Mouse (Mus musculus): ENCODE results near the gene Ptprk. TPM values are rescaled to one million over a fixed set of nuclear protein-coding genes. Genes with fewer than 3 reads are reported as not detected.

Ptprk gene
- polyA plus RNA-seq, 1 experiment from 2014 or later, result 3.7 TPM

GRCm38 (mm10) chr10:28458027-28458426 is 383.4 kb downstream of the Ptprk start:
- 84% methylated on average over 1 of the region's 1 CpGs for WGBS (ENCODE audit: insufficient replicate concordance)
- no peaks in the 10 kb centered on the region for H3K9me3 ChIP-seq (replicated peaks)
- no peaks in the 10 kb centered on the region for H3K27me3 ChIP-seq
- H3K9ac ChIP-seq, result no peak overlapping the region
- no peaks in the 10 kb centered on the region for H3K36me3 ChIP-seq
- H3K4me1 ChIP-seq (replicated peaks), result no peaks in the 10 kb centered on the region
- H3K4me3 ChIP-seq (replicated peaks), result no peak overlapping the region
- H3K4me2 ChIP-seq, result no peak overlapping the region
- no peak overlapping the region for H3K27ac ChIP-seq
- ATAC-seq (ENCODE audit: low read depth) (no peak), DNase-seq (no peak)

GRCm38 (mm10) chr10:28459963-28460362 is 385.3 kb downstream of the Ptprk start:
- Histone ChIP-seq H3K36me3 (no peaks in the 10 kb centered on the region), H3K4me1 (replicated peaks) (0 out of 2 replicates have a peak, but pooled peaks cover 3% of the 10 kb centered on the region), H3K27me3 (no peaks in the 10 kb centered on the region), H3K4me2 (no peak overlapping the region), H3K4me3 (replicated peaks) (no peak overlapping the region), H3K9ac (no peak overlapping the region), H3K27ac (no peak overlapping the region; the same call in 1 of the 2 replicates), H3K9me3 (replicated peaks) (no peaks in the 10 kb centered on the region)
- 44% methylated on average over 1 of the region's 1 CpGs for WGBS (ENCODE audit: insufficient replicate concordance)
- peak; percentile 69 for ATAC-seq (ENCODE audit: low read depth)
- no peak for DNase-seq

GRCm38 (mm10) chr10:28463706-28464105 is 389.1 kb downstream of the Ptprk start:
- Histone ChIP-seq H3K4me2 (no peak overlapping the region), H3K36me3 (no peaks in the 10 kb centered on the region), H3K27me3 (no peaks in the 10 kb centered on the region), H3K27ac (no peak overlapping the region), H3K4me3 (replicated peaks) (no peak overlapping the region), H3K4me1 (replicated peaks) (0 out of 2 replicates have a peak, but pooled peaks cover 3% of the 10 kb centered on the region), H3K9ac (no peak overlapping the region), H3K9me3 (replicated peaks) (no peaks in the 10 kb centered on the region)
- DNase-seq, result no peak
- WGBS (ENCODE audit: insufficient replicate concordance), result 35% methylated on average over 1 of the region's 1 CpGs
- no peak for ATAC-seq (ENCODE audit: low read depth)

- Histone ChIP-seq H3K9me3 (replicated peaks) (no peaks in the 10 kb centered on the region), H3K36me3 (no peaks in the 10 kb centered on the region), H3K27ac (no peak overlapping the region), H3K4me3 (replicated peaks) (no peak overlapping the region), H3K9ac (no peak overlapping the region), H3K4me2 (no peak overlapping the region), H3K4me1 (replicated peaks) (0 out of 2 replicates have a peak, but pooled peaks cover 3% of the 10 kb centered on the region), H3K27me3 (no peaks in the 10 kb centered on the region)
- DNase-seq, result no peak
- ATAC-seq (ENCODE audit: low read depth), result no peak
- 70% methylated on average over 12 of the region's 12 CpGs for WGBS (ENCODE audit: insufficient replicate concordance)
These were observed 390.3 kb downstream of the Ptprk start for GRCm38 (mm10) chr10:28464766-28465548.

- no peak overlapping the region for H3K4me3 ChIP-seq (replicated peaks)
- no peak overlapping the region for H3K4me2 ChIP-seq
- H3K9ac ChIP-seq, result no peak overlapping the region
- WGBS (ENCODE audit: insufficient replicate concordance), result 21% methylated on average over 3 of the region's 3 CpGs
- H3K4me1 ChIP-seq (replicated peaks), result no peaks in the 10 kb centered on the region
- ATAC-seq (ENCODE audit: low read depth) (peak; percentile 39; the same call in 1 of the 2 replicates), DNase-seq (no peak)
- no peaks in the 10 kb centered on the region for H3K27me3 ChIP-seq
- H3K27ac ChIP-seq, result no peak overlapping the region
- no peaks in the 10 kb centered on the region for H3K9me3 ChIP-seq (replicated peaks)
- no peaks in the 10 kb centered on the region for H3K36me3 ChIP-seq
These were observed 411.0 kb downstream of the Ptprk start for GRCm38 (mm10) chr10:28485574-28485973.

GRCm38 (mm10) chr10:28491006-28491405 is 416.4 kb downstream of the Ptprk start:
- Histone ChIP-seq H3K36me3 (no peaks in the 10 kb centered on the region), H3K27me3 (no peaks in the 10 kb centered on the region), H3K9ac (no peak overlapping the region), H3K4me2 (no peak overlapping the region), H3K4me1 (replicated peaks) (no peaks in the 10 kb centered on the region), H3K4me3 (replicated peaks) (no peak overlapping the region), H3K9me3 (replicated peaks) (no peaks in the 10 kb centered on the region), H3K27ac (no peak overlapping the region)
- DNase-seq (no peak), ATAC-seq (ENCODE audit: low read depth) (no peak)
- whole genome bisulfite sequencing (ENCODE audit: insufficient replicate concordance), result 70% methylated on average over 1 of the region's 1 CpGs

- DNase-seq (no peak), ATAC-seq (ENCODE audit: low read depth) (no peak)
- no peak overlapping the region for H3K4me3 ChIP-seq (replicated peaks)
- 69% methylated on average over 9 of the region's 9 CpGs for WGBS (ENCODE audit: insufficient replicate concordance)
- H3K27ac ChIP-seq, result no peak overlapping the region
- H3K9ac ChIP-seq, result no peak overlapping the region
- no peaks in the 10 kb centered on the region for H3K4me1 ChIP-seq (replicated peaks)
- H3K9me3 ChIP-seq (replicated peaks), result no peaks in the 10 kb centered on the region
- no peaks in the 10 kb centered on the region for H3K36me3 ChIP-seq
- H3K27me3 ChIP-seq, result no peaks in the 10 kb centered on the region
- no peak overlapping the region for H3K4me2 ChIP-seq
These were observed 417.6 kb downstream of the Ptprk start for GRCm38 (mm10) chr10:28492206-28492605.

GRCm38 (mm10) chr10:28492870-28493269 is 418.2 kb downstream of the Ptprk start:
- no peak for DNase-seq
- Histone ChIP-seq H3K27me3 (no peaks in the 10 kb centered on the region), H3K27ac (no peak overlapping the region), H3K4me2 (no peak overlapping the region), H3K36me3 (no peaks in the 10 kb centered on the region), H3K4me3 (replicated peaks) (no peak overlapping the region), H3K4me1 (replicated peaks) (no peaks in the 10 kb centered on the region), H3K9ac (no peak overlapping the region), H3K9me3 (replicated peaks) (no peaks in the 10 kb centered on the region)
- ATAC-seq (ENCODE audit: low read depth), result no peak
- 66% methylated on average over 14 of the region's 14 CpGs for WGBS (ENCODE audit: insufficient replicate concordance)

GRCm38 (mm10) chr10:28493271-28493861 is 418.7 kb downstream of the Ptprk start:
- Histone ChIP-seq H3K9me3 (replicated peaks) (no peaks in the 10 kb centered on the region), H3K36me3 (no peaks in the 10 kb centered on the region), H3K4me3 (replicated peaks) (no peak overlapping the region), H3K4me1 (replicated peaks) (no peaks in the 10 kb centered on the region), H3K4me2 (no peak overlapping the region), H3K27ac (no peak overlapping the region), H3K27me3 (no peaks in the 10 kb centered on the region), H3K9ac (no peak overlapping the region)
- ATAC-seq (ENCODE audit: low read depth), result no peak
- WGBS (ENCODE audit: insufficient replicate concordance), result 65% methylated on average over 7 of the region's 7 CpGs
- DNase-seq, result no peak

- no peak overlapping the region for H3K9ac ChIP-seq
- H3K4me2 ChIP-seq, result no peak overlapping the region
- no peaks in the 10 kb centered on the region for H3K36me3 ChIP-seq
- DNase-seq (no peak), ATAC-seq (ENCODE audit: low read depth) (no peak)
- H3K9me3 ChIP-seq (replicated peaks), result no peaks in the 10 kb centered on the region
- no peak overlapping the region for H3K27ac ChIP-seq
- WGBS (ENCODE audit: insufficient replicate concordance), result 85% methylated on average over 1 of the region's 1 CpGs
- no peaks in the 10 kb centered on the region for H3K27me3 ChIP-seq
- H3K4me1 ChIP-seq (replicated peaks), result no peaks in the 10 kb centered on the region
- H3K4me3 ChIP-seq (replicated peaks), result no peak overlapping the region
These were observed 423.2 kb downstream of the Ptprk start for GRCm38 (mm10) chr10:28497791-28498190.

- H3K9me3 ChIP-seq (replicated peaks), result no peaks in the 10 kb centered on the region
- no peak for ATAC-seq (ENCODE audit: low read depth)
- no peak for DNase-seq
- H3K4me2 ChIP-seq, result no peak overlapping the region
- H3K4me3 ChIP-seq (replicated peaks), result no peak overlapping the region
- 38% methylated on average over 3 of the region's 3 CpGs for WGBS (ENCODE audit: insufficient replicate concordance)
- no peaks in the 10 kb centered on the region for H3K36me3 ChIP-seq
- H3K9ac ChIP-seq, result no peak overlapping the region
- H3K4me1 ChIP-seq (replicated peaks), result no peaks in the 10 kb centered on the region
- H3K27me3 ChIP-seq, result no peaks in the 10 kb centered on the region
- no peak overlapping the region for H3K27ac ChIP-seq
These were observed 423.9 kb downstream of the Ptprk start for GRCm38 (mm10) chr10:28498504-28498903.

- Histone ChIP-seq H3K4me3 (replicated peaks) (no peak overlapping the region), H3K9me3 (replicated peaks) (no peaks in the 10 kb centered on the region), H3K27ac (no peak overlapping the region), H3K9ac (no peak overlapping the region), H3K4me2 (no peak overlapping the region), H3K27me3 (no peaks in the 10 kb centered on the region), H3K36me3 (no peaks in the 10 kb centered on the region), H3K4me1 (replicated peaks) (peaks cover 15% of the 10 kb centered on the region)
- 55% methylated on average over 2 of the region's 2 CpGs for WGBS (ENCODE audit: insufficient replicate concordance)
- no peak for DNase-seq
- ATAC-seq (ENCODE audit: low read depth), result no peak
These were observed 439.0 kb downstream of the Ptprk start for GRCm38 (mm10) chr10:28513601-28514000.
